Mouse (Mus musculus) limb, embryonic 14.5 days (tissue): ENCODE results near the gene Id2. TPM values are rescaled to one million over a fixed set of nuclear protein-coding genes. Genes with fewer than 3 reads are reported as not detected.

Experiments
- ATAC-seq: fragments of 200-750 bp; cut with Nextera tagmentation; 2 replicates; pipeline ENCODE4 v1.8.0; 2017; ENCODE audit warnings: low read depth, moderate number of reproducible peaks, moderate TSS enrichment; ENCODE audit not compliant: low FRiP score
- DNase-seq: peaks from one replicate; pipeline ENCODE4 v3.0.0-alpha.2; 2015; ENCODE audit warnings: low spot score
- H3K27ac ChIP-seq: fragments of 300-500 bp; sonication (generic); replicated peaks from 2 replicates; pipeline ENCODE4 v1.5.1; 2014; ENCODE audit warnings: low read depth, mild to moderate bottlenecking, low read length, moderate library complexity, mixed read lengths
- H3K27me3 ChIP-seq: fragments of 300-500 bp; sonication (generic); 2 replicates; pipeline ENCODE4 v1.6.1; 2014; ENCODE audit warnings: low read length, mixed read lengths; ENCODE audit not compliant: control insufficient read depth, insufficient read depth
- H3K36me3 ChIP-seq: fragments of 300-500 bp; sonication (generic); 2 replicates; pipeline ENCODE4 v1.6.1; 2014; ENCODE audit warnings: mild to moderate bottlenecking, low read length, moderate library complexity, mixed read lengths; ENCODE audit not compliant: control insufficient read depth, insufficient read depth
- H3K4me1 ChIP-seq: fragments of 300-500 bp; sonication (generic); 2 replicates; pipeline ENCODE4 v1.6.1; 2014; ENCODE audit warnings: antibody characterized with exemption, low read length, mixed read lengths; ENCODE audit not compliant: control insufficient read depth, insufficient read depth
- H3K4me2 ChIP-seq: fragments of 300-500 bp; sonication (generic); replicated peaks from 2 replicates; pipeline ENCODE4 v1.6.1; 2014; ENCODE audit warnings: low read depth, mild to moderate bottlenecking, low read length, moderate library complexity; ENCODE audit not compliant: severe bottlenecking
- H3K4me3 ChIP-seq: fragments of 300-500 bp; sonication (generic); replicated peaks from 2 replicates; pipeline ENCODE4 v1.5.1; 2014; ENCODE audit warnings: low read length
- H3K9ac ChIP-seq: fragments of 300-500 bp; sonication (generic); 2 replicates; pipeline ENCODE4 v1.6.1; 2014; ENCODE audit warnings: mild to moderate bottlenecking, low read depth, low read length, moderate library complexity; ENCODE audit not compliant: severe bottlenecking
- H3K9me3 ChIP-seq: fragments of 300-500 bp; sonication (generic); 2 replicates; pipeline ENCODE4 v1.6.1; 2016; ENCODE audit warnings: low read length; ENCODE audit not compliant: control insufficient read depth
- POLR2A ChIP-seq: fragments of 200-500 bp; IDR thresholded peaks from 2 replicates; pipeline ENCODE4 v1.8.0; 2012; ENCODE audit warnings: inconsistent platforms, mild to moderate bottlenecking, moderate library complexity, borderline replicate concordance; ENCODE audit not compliant: insufficient read depth, insufficient read length; ENCODE audit errors: extremely low read depth
- WGBS: fragments of 180-500 bp; shearing (Covaris S2); extraction: QIAGEN DNeasy Blood & Tissue Kit; methylation state at CpG from one replicate; pipeline ENCODE4 v1.1.7; 2014; 5-methylcytosine and 5-hydroxymethylcytosine counted together
- polyA plus RNA-seq, 2 experiments: library from polyadenylated mRNA; depleted of rRNA in 1 of 2; stranded (reverse) in 1 of 2; unstranded in 1 of 2; fragments of >200 nt; fragmentation: Nextera tagmentation in 1 of 2; extraction: Ambion mirVana in 1 of 2; gene quantifications; 2 replicates each; pipeline versions ENCODE4 v1.2.1 to v1.2.3; 2012 to 2014

Gene Id2
- polyA plus RNA-seq (2012; rRNA removed) (162 and 165 TPM in 2 replicates), polyA plus RNA-seq (2014; fragmentation: Nextera tagmentation; extraction: Ambion mirVana) (317 and 350 TPM in 2 replicates)

DNA sequence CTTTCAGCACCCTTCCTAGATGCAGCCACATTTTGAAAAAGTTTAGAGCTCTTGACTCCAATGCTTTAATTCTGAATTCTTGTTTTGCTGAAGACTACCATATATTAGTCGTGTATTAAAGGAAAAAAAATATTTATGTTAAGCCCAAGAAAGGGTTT lies at the start of gene Id2:
Id2 (minus strand) TSS at position 89 of the 158 bp plus-strand sequence.
- Histone ChIP-seq H3K9me3 (no peaks in the 10 kb centered on the region), H3K27ac (peak within 1 kb of the TSS; percentile 99), H3K4me2 (peak within 1 kb of the TSS; percentile 95), H3K9ac (peak within 1 kb of the TSS; percentile 83), H3K4me1 (peaks cover 35% of the 10 kb centered on the region), H3K36me3 (no peaks in the 10 kb centered on the region), H3K27me3 (no peaks in the 10 kb centered on the region), H3K4me3 (peak within 1 kb of the TSS; percentile 84)
- no peak for ATAC-seq
- 3% methylated on average over 1 of the region's 1 CpGs for WGBS
- no peak for TF ChIP-seq POLR2A
- no peak for DNase-seq

DNA sequence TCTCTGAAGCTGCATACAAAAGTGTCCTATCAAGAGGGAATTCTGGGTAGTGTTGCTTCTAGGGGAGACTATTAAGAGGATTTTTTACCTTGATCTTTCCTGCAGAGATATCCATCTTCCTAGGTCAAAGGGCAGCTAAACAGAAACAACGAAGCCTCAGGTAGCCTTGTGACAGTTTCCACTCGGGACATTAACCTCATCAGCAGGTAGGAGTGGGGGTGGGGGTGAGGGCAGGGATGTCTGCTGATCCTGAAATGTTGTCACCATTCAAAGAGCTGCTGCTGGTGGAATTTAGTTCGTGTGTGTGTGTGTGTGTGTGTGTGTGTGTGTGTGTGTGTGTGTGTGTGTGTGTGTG lies 48.4 kb upstream of the Id2 start:
- TF ChIP-seq POLR2A, result no peak
- H3K27ac ChIP-seq, result no peak overlapping the region
- ATAC-seq, result no peak
- 38% methylated on average over 3 of the region's 3 CpGs for WGBS
- no peaks in the 10 kb centered on the region for H3K27me3 ChIP-seq
- no peaks in the 10 kb centered on the region for H3K9me3 ChIP-seq
- H3K9ac ChIP-seq, result no peak overlapping the region
- no peaks in the 10 kb centered on the region for H3K4me1 ChIP-seq
- DNase-seq, result no peak
- H3K36me3 ChIP-seq, result no peaks in the 10 kb centered on the region
- no peak overlapping the region for H3K4me2 ChIP-seq
- no peak overlapping the region for H3K4me3 ChIP-seq

- no peak overlapping the region for H3K9ac ChIP-seq
- no peaks in the 10 kb centered on the region for H3K27me3 ChIP-seq
- ATAC-seq, result no peak
- H3K27ac ChIP-seq, result no peak overlapping the region
- H3K4me2 ChIP-seq, result no peak overlapping the region
- no peak for TF ChIP-seq POLR2A
- 46% methylated on average over 5 of the region's 5 CpGs for WGBS
- no peaks in the 10 kb centered on the region for H3K36me3 ChIP-seq
- no peaks in the 10 kb centered on the region for H3K4me1 ChIP-seq
- H3K4me3 ChIP-seq, result no peak overlapping the region
- DNase-seq, result no peak
- H3K9me3 ChIP-seq, result no peaks in the 10 kb centered on the region
Measured at GRCm38 (mm10) chr12:25144591-25145343, 47.8 kb upstream of the Id2 start.

GRCm38 (mm10) chr12:25143492-25143891 lies 46.6 kb upstream of the Id2 start:
- no peaks in the 10 kb centered on the region for H3K9me3 ChIP-seq
- TF ChIP-seq POLR2A, result no peak
- no peak overlapping the region for H3K4me2 ChIP-seq
- H3K4me3 ChIP-seq, result no peak overlapping the region
- no peak overlapping the region for H3K9ac ChIP-seq
- H3K4me1 ChIP-seq, result no peaks in the 10 kb centered on the region
- no peaks in the 10 kb centered on the region for H3K36me3 ChIP-seq
- no peak overlapping the region for H3K27ac ChIP-seq
- ATAC-seq, result no peak
- no peaks in the 10 kb centered on the region for H3K27me3 ChIP-seq
- WGBS, result 42% methylated on average over 2 of the region's 2 CpGs
- DNase-seq, result no peak

GRCm38 (mm10) chr12:25142251-25142650 lies 45.3 kb upstream of the Id2 start:
- H3K9me3 ChIP-seq, result no peaks in the 10 kb centered on the region
- H3K9ac ChIP-seq, result no peak overlapping the region
- no peak for TF ChIP-seq POLR2A
- no peaks in the 10 kb centered on the region for H3K4me1 ChIP-seq
- 80% methylated on average over 7 of the region's 7 CpGs for WGBS
- DNase-seq (no peak), ATAC-seq (no peak)
- no peaks in the 10 kb centered on the region for H3K27me3 ChIP-seq
- H3K4me3 ChIP-seq, result no peak overlapping the region
- H3K36me3 ChIP-seq, result no peaks in the 10 kb centered on the region
- no peak overlapping the region for H3K27ac ChIP-seq
- H3K4me2 ChIP-seq, result no peak overlapping the region

DNA sequence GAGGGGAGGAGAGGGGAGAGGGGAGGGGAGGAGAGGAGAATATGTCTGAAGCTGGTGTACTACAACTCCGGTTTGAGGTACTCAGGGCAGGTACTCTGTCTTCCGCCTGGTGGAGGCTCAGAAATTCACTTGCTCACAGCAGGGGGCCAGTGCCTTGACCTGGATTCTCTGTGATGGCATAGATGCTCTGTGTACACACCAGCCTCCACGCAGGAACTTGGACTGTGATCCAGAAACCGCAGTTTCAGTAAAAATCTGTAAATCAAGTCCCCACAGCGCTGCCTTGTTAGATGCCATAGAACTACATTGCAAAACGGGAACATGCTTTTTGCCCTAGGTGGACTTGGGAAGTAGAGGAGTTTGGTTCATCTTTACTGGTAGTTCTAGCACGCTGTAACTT lies 44.4 kb upstream of the Id2 start:
- H3K4me1 ChIP-seq, result no peaks in the 10 kb centered on the region
- no peaks in the 10 kb centered on the region for H3K27me3 ChIP-seq
- DNase-seq (no peak), ATAC-seq (no peak)
- H3K27ac ChIP-seq, result no peak overlapping the region
- no peak overlapping the region for H3K9ac ChIP-seq
- H3K4me3 ChIP-seq, result no peak overlapping the region
- H3K9me3 ChIP-seq, result no peaks in the 10 kb centered on the region
- H3K4me2 ChIP-seq, result no peak overlapping the region
- H3K36me3 ChIP-seq, result no peaks in the 10 kb centered on the region
- WGBS, result 63% methylated on average over 7 of the region's 7 CpGs
- no peak for TF ChIP-seq POLR2A
